Mouse (Mus musculus): ENCODE results near the gene Gm7145.

- TF ChIP-seq FLI1 (IDR thresholded peaks at IDR 0.05; ENCODE audit: low read length) (no peak), GATA1 (IDR thresholded peaks at IDR 0.05; ENCODE audit: borderline replicate concordance, low read length) (no peak)
These were observed at the start of gene Gm7145 for GRCm38 (mm10) chr1:117965639-117966038.
